Mouse (Mus musculus) neural tube, embryonic 15.5 days (tissue): Measurements from ENCODE around the gene Ythdf2. TPM values are rescaled to one million over a fixed set of nuclear protein-coding genes. Genes with fewer than 3 reads are reported as not detected.
"Not testable (repeated sequence)": the region's sequence is repeated elsewhere in the genome, so short reads cannot be mapped to it uniquely, and the experiment has no call there.

Experiments used
- ATAC-seq: fragments of 200-750 bp; cut with Nextera tagmentation; 2 replicates; pipeline ENCODE4 v1.8.0; 2017; ENCODE audit warnings: mild to moderate bottlenecking, moderate TSS enrichment, moderate library complexity; ENCODE audit not compliant: low FRiP score
- H3K27ac ChIP-seq: fragments of 300-500 bp; sonication (generic); replicated peaks from 2 replicates; pipeline ENCODE4 v1.5.1; 2015; ENCODE audit warnings: mild to moderate bottlenecking, inconsistent platforms
- H3K27me3 ChIP-seq: fragments of 300-500 bp; sonication (generic); replicated peaks from 2 replicates; pipeline ENCODE4 v1.6.1; 2015; ENCODE audit warnings: inconsistent platforms
- H3K36me3 ChIP-seq: fragments of 300-500 bp; sonication (generic); 2 replicates; pipeline ENCODE4 v1.6.1; 2015; ENCODE audit warnings: inconsistent platforms
- H3K4me1 ChIP-seq: fragments of 300-500 bp; sonication (generic); 2 replicates; pipeline ENCODE4 v1.6.1; 2015; ENCODE audit warnings: inconsistent platforms
- H3K4me2 ChIP-seq: fragments of 300-500 bp; sonication (generic); 2 replicates; pipeline ENCODE4 v1.6.1; 2015; ENCODE audit warnings: inconsistent platforms, mild to moderate bottlenecking, moderate library complexity
- H3K4me3 ChIP-seq: fragments of 300-500 bp; sonication (generic); replicated peaks from 2 replicates; pipeline ENCODE4 v1.5.1; 2015; ENCODE audit warnings: mild to moderate bottlenecking, inconsistent platforms
- H3K9ac ChIP-seq: fragments of 300-500 bp; sonication (generic); replicated peaks from 2 replicates; pipeline ENCODE4 v1.6.1; 2015; ENCODE audit warnings: mild to moderate bottlenecking, inconsistent platforms
- H3K9me3 ChIP-seq: fragments of 300-500 bp; sonication (generic); replicated peaks from 2 replicates; pipeline ENCODE4 v1.6.1; 2016; ENCODE audit warnings: inconsistent platforms
- WGBS: fragments of 180-500 bp; shearing (Covaris S2); methylation state at CpG from one replicate; pipeline ENCODE4 v1.1.7; 2015; ENCODE audit warnings: mixed read lengths; 5-methylcytosine and 5-hydroxymethylcytosine counted together
- polyA plus RNA-seq: library from polyadenylated mRNA; unstranded; fragments of >200 nt; fragmentation: Nextera tagmentation; extraction: Ambion mirVana; gene quantifications from 2 replicates; pipeline ENCODE4 v1.2.1, GENCODE M21; 2015

Ythdf2 gene
- polyA plus RNA-seq, 1 experiment from 2014 or later: 97.4 TPM

GRCm38 (mm10) chr4:132240367-132240766 lies 28.3 kb upstream of the Ythdf2 start:
- no peak overlapping the region for H3K27ac ChIP-seq
- no peak overlapping the region for H3K4me2 ChIP-seq
- no peak for ATAC-seq
- no peak overlapping the region for H3K4me3 ChIP-seq
- H3K4me1 ChIP-seq: no peaks in the 10 kb centered on the region
- H3K36me3 ChIP-seq: peaks cover 72% of the 10 kb centered on the region
- H3K27me3 ChIP-seq: no peaks in the 10 kb centered on the region
- 87% methylated on average over 3 of the region's 3 CpGs for WGBS
- H3K9ac ChIP-seq: no peak overlapping the region
- H3K9me3 ChIP-seq: no peaks in the 10 kb centered on the region

- Histone ChIP-seq H3K4me3 (no peak overlapping the region), H3K4me1 (no peaks in the 10 kb centered on the region), H3K27me3 (no peaks in the 10 kb centered on the region), H3K9ac (no peak overlapping the region), H3K9me3 (no peaks in the 10 kb centered on the region), H3K4me2 (no peak overlapping the region), H3K36me3 (peaks cover 81% of the 10 kb centered on the region), H3K27ac (no peak overlapping the region)
- no peak for ATAC-seq
- WGBS: 90% methylated on average over 4 of the region's 4 CpGs
Observed at GRCm38 (mm10) chr4:132238356-132238755, 26.3 kb upstream of the Ythdf2 start.

DNA sequence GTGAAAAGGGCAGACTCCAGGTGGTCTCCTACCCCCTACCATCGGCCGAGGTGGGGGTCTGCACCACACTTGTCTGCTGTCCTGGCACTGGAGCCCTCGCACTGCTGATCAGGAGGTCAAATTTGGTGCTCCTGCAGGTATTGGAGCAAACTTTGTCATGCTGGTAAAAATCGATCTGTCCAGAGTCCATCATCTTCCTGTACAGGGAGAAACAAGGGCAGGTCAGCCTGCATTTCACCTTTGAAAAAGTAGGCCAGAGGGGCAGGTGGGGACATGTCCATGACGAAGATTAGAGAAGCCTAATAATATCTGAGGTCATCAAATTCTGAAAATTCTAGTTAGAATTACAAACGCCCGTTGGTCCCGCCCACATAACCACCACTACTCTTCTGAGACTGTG lies 22.6 kb upstream of the Ythdf2 start:
- H3K4me3 ChIP-seq: no peak overlapping the region
- H3K4me1 ChIP-seq: no peaks in the 10 kb centered on the region
- 89% methylated on average over 8 of the region's 8 CpGs for WGBS
- no peak overlapping the region for H3K4me2 ChIP-seq
- H3K9me3 ChIP-seq: no peaks in the 10 kb centered on the region
- ATAC-seq: no peak
- no peaks in the 10 kb centered on the region for H3K27me3 ChIP-seq
- no peak overlapping the region for H3K27ac ChIP-seq
- H3K9ac ChIP-seq: no peak overlapping the region
- peaks cover 87% of the 10 kb centered on the region for H3K36me3 ChIP-seq

DNA sequence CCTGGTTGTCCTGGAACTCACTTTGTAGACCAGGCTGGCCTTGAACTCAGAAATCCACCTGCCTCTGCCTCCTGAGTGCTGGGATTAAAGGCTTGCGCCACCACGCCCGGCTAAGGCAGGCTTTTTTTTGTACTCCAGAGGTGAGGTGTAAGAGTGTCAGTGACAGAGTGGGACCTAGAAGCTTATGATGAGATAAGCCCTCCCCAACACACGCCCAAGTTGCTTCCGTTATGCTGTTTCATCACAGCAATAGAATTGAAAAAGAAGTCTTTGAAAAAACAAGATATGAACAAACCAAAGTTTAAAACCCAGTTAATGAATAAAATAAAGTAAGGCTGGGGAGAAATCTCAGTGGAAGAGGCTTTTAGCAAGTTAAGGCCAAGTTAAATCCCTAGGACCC lies 18.3 kb upstream of the Ythdf2 start:
- no peak overlapping the region for H3K4me2 ChIP-seq
- ATAC-seq: no peak
- H3K36me3 ChIP-seq: peaks cover 94% of the 10 kb centered on the region
- no peaks in the 10 kb centered on the region for H3K27me3 ChIP-seq
- H3K9ac ChIP-seq: no peak overlapping the region
- no peaks in the 10 kb centered on the region for H3K9me3 ChIP-seq
- H3K4me1 ChIP-seq: no peaks in the 10 kb centered on the region
- 97% methylated on average over 5 of the region's 5 CpGs for WGBS
- no peak overlapping the region for H3K27ac ChIP-seq
- H3K4me3 ChIP-seq: no peak overlapping the region

DNA sequence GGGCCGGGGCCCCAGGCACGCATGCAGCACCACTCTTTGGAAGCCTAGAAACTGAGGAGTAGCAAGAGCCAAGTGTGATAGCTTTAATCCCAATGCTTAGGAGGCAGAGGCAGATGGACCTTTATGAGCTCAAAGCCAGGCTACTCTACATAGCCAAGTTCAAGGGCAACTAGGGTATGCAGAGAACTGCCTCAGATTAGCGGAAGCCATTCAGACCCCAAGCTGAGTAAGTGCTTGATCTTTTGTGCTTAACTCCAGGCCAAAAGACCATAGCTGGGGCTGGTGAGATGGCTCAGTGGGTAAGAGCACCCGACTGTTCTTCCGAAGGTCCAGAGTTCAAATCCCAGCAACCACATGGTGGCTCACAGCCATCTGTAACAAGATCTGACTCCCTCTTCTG lies 9.9 kb upstream of the Ythdf2 start:
- H3K27me3 ChIP-seq, H3K4me1 ChIP-seq, H3K4me3 ChIP-seq, H3K27ac ChIP-seq, ATAC-seq, H3K9ac ChIP-seq, H3K4me2 ChIP-seq, H3K9me3 ChIP-seq: not testable (repeated sequence)
- 94% methylated on average over 5 of the region's 5 CpGs for WGBS
- peaks cover 40% of the 10 kb centered on the region for H3K36me3 ChIP-seq

DNA sequence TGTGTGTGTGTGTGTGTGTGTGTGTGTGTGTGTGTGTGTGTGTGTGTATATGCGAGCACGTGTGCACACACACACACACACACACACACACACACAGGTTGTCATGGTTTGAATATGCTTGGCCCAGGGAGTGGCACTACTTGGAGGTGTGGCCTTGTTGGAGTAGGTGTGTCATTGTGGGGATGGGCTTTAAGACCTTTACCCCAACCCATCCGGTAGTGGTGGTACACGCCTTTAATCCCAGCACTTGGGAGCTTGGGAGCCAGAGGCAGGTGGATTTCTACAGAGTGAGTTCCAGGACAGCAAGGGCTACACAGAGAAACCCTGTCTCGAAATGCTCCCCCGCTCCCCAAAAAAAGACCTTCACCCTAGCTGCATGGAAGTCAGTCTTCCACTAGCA lies 6.3 kb upstream of the Ythdf2 start:
- not testable (repeated sequence) for H3K4me2 ChIP-seq, H3K4me3 ChIP-seq, ATAC-seq, H3K27me3 ChIP-seq, H3K36me3 ChIP-seq, H3K9me3 ChIP-seq, H3K9ac ChIP-seq, H3K27ac ChIP-seq, H3K4me1 ChIP-seq
- 87% methylated on average over 6 of the region's 6 CpGs for WGBS

DNA sequence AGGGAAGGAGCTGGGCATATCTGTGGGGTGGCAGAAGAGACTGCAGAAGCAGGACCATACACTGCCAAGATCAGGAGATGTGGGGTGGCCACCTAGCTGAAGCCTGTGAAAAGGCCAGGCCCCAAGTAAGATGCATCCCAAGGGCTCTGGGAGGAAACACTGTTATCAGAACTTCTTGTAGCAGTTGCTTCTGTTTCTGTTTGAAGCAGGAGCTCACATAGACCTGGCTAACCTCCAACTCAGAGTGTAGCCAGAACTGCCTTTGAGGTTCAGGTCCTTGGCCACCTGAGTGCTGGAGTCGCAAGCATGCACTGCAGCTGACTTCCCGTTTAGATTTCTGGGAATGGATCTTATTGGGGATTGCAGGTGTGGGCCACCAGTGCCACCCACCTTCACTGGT lies 5.7 kb upstream of the Ythdf2 start:
- no peaks in the 10 kb centered on the region for H3K9me3 ChIP-seq
- 81% methylated on average over 2 of the region's 2 CpGs for WGBS
- no peak overlapping the region for H3K4me3 ChIP-seq
- no peak overlapping the region for H3K4me2 ChIP-seq
- H3K9ac ChIP-seq: no peak overlapping the region
- no peaks in the 10 kb centered on the region for H3K27me3 ChIP-seq
- H3K36me3 ChIP-seq: peaks cover 3% of the 10 kb centered on the region; the same call in 1 of the 2 replicates
- no peaks in the 10 kb centered on the region for H3K4me1 ChIP-seq
- ATAC-seq: no peak
- H3K27ac ChIP-seq: no peak overlapping the region

DNA sequence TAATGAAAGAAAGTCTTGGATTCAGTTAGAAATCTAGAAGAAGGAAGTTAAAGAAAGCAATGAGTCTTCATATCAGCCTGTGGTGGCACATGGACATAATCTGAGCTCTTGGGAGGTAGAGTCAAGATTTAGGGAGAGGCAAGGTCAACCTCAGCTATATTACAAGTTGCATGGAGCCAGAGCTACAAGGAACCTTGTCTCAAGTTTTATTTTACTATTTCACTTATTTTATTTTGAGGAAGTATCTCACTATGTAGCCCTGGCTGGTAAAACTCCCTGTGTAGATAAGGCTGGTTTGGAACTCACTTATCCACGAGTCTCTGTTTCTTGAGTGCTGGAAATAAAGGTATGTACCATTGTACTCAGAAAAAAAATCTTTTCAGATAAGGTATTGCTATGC lies 4.5 kb upstream of the Ythdf2 start:
- no peak for ATAC-seq
- WGBS: 79% methylated on average over 1 of the region's 1 CpGs
- Histone ChIP-seq H3K9me3 (no peaks in the 10 kb centered on the region), H3K27me3 (no peaks in the 10 kb centered on the region), H3K27ac (no peak overlapping the region), H3K36me3 (no peaks in the 10 kb centered on the region), H3K4me2 (no peak overlapping the region), H3K9ac (no peak overlapping the region), H3K4me1 (peaks cover 4% of the 10 kb centered on the region), H3K4me3 (no peak overlapping the region)

- no peak overlapping the region for H3K9ac ChIP-seq
- no peak overlapping the region for H3K4me3 ChIP-seq
- no peak overlapping the region for H3K27ac ChIP-seq
- H3K4me2 ChIP-seq: no peak overlapping the region
- 74% methylated on average over 4 of the region's 4 CpGs for WGBS
- H3K36me3 ChIP-seq: no peaks in the 10 kb centered on the region
- H3K9me3 ChIP-seq: no peaks in the 10 kb centered on the region
- H3K4me1 ChIP-seq: peaks cover 14% of the 10 kb centered on the region
- no peaks in the 10 kb centered on the region for H3K27me3 ChIP-seq
- no peak for ATAC-seq
Observed at GRCm38 (mm10) chr4:132214847-132215246, 2.7 kb upstream of the Ythdf2 start.

GRCm38 (mm10) chr4:132211091-132211942 lies 786 bp downstream of the Ythdf2 start:
- peak overlapping the region; percentile 97 for H3K4me3 ChIP-seq
- H3K9ac ChIP-seq: peak overlapping the region; percentile 96
- H3K36me3 ChIP-seq: peaks cover 20% of the 10 kb centered on the region
- peak; percentile 84 for ATAC-seq
- H3K27me3 ChIP-seq: no peaks in the 10 kb centered on the region
- H3K4me1 ChIP-seq: peaks cover 24% of the 10 kb centered on the region
- H3K27ac ChIP-seq: peak overlapping the region; percentile 95
- under 1% methylated on average over 81 of the region's 89 CpGs for WGBS
- H3K4me2 ChIP-seq: peak overlapping the region; percentile 83
- no peaks in the 10 kb centered on the region for H3K9me3 ChIP-seq

DNA sequence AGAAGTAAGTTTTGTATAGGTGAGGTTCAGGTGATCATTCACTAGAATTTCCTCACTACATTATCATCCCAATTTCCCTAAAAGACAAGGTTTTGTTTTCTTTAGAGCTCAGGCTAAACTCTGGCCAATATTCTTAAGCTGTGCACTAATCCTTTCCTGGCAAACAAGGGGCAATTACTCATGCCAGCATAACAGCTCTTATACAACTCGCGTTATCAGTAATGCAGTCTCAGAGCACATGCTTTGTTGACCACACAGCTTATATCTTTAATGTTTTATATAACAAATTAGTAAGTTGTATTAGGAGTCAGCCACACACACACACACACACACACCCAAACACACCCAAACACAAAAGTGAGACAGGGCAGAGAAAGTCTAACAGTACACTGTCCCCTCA lies 1.8 kb downstream of the Ythdf2 start:
- Histone ChIP-seq H3K27me3 (no peaks in the 10 kb centered on the region), H3K4me2 (peak overlapping the region; percentile 83), H3K27ac (no peak overlapping the region), H3K9ac (peak overlapping the region; percentile 96), H3K4me3 (peak overlapping the region; percentile 97), H3K4me1 (peaks cover 24% of the 10 kb centered on the region), H3K36me3 (peaks cover 27% of the 10 kb centered on the region), H3K9me3 (no peaks in the 10 kb centered on the region)
- ATAC-seq: no peak
- WGBS: 40% methylated on average over 2 of the region's 2 CpGs

DNA sequence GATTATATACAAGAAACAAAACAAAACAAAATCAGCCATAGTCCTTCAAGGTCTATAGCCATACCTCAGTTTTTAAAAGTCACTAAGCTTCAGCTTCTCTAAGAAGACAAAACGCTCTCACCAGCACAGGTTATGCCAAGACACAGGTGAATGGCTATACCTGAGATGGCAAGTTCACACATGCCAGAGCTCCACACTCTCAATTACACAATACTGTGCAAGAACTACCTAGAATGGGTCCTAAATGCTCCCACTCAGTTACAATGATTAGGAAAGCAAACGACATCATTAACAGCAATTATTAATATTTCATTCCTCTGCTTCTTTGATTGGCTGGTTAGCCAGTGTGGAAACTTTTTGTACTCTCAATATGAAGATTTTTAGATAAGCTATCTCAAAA lies 2.8 kb downstream of the Ythdf2 start:
- H3K27me3 ChIP-seq: no peaks in the 10 kb centered on the region
- 95% methylated on average over 2 of the region's 2 CpGs for WGBS
- no peak for ATAC-seq
- no peak overlapping the region for H3K4me2 ChIP-seq
- H3K27ac ChIP-seq: no peak overlapping the region
- no peak overlapping the region for H3K9ac ChIP-seq
- H3K36me3 ChIP-seq: peaks cover 37% of the 10 kb centered on the region
- H3K9me3 ChIP-seq: no peaks in the 10 kb centered on the region
- no peak overlapping the region for H3K4me3 ChIP-seq
- peaks cover 29% of the 10 kb centered on the region for H3K4me1 ChIP-seq
